Comparison of ENCODE assay signal across 8 mouse cellular contexts in genomic region chr10:19708277-19709070, GRCm38 (mm10). TPM values are rescaled to one million over a fixed set of nuclear protein-coding genes. Genes with fewer than 3 reads are reported as not detected.
A peak's percentile ranks its signal among the peaks of the same experiment; 100 is the strongest.
DNase-seq lines count a peak whose midpoint lies in the region; TF ChIP-seq lines count a peak whose summit lies in the region.

No protein-coding gene starts in this region.

- peak in 1 of 2 experiments; percentile 13 for DNase-seq in cerebellum, adult 2 months
- no peak for DNase-seq in cerebellum, adult 9-11 months
- DNase-seq in layer of hippocampus, postnatal 10 days (ENCODE audit: low spot score in 2 of 2): peak; percentile 22 to 23
- no peak for DNase-seq in layer of hippocampus, adult 9-11 months
- DNase-seq in adrenal gland, postnatal 10 days: peak; percentile 51
- peak; percentile 13 to 67 for DNase-seq in kidney, postnatal 36 days
- DNase-seq in retina, embryonic 14.5 days (ENCODE audit: low spot score): peak; percentile 62
- no peak for DNase-seq in left cerebral cortex, adult 9 months (ENCODE audit: low spot score in 2 of 2)

- no peak for TF ChIP-seq POLR2A in cerebellum, adult 2 months (IDR thresholded peaks at IDR 0.05; ENCODE audit: borderline replicate concordance, insufficient read depth, low read length)

- no peak overlapping the region for H3K4me3 ChIP-seq in cerebellum, adult 2 months (replicated peaks; ENCODE audit: insufficient read depth, low read depth, low read length)

- peak; percentile 46; the same call in 1 of the 2 replicates for TF ChIP-seq CTCF in cerebellum, adult 2 months (IDR thresholded peaks at IDR 0.05; ENCODE audit: borderline replicate concordance, insufficient read depth, low read depth, low read length)

- WGBS in cerebellum, adult 2 months: 67% methylated on average over 12 of the region's 12 CpGs

- no peak overlapping the region for H3K27ac ChIP-seq in cerebellum, adult 2 months (ENCODE audit: insufficient read depth, low read length)

- H3K4me1 ChIP-seq in cerebellum, adult 2 months (ENCODE audit: control insufficient read depth, insufficient read depth, low read length): no peaks in the 10 kb centered on the region

- H3K27me3 ChIP-seq in cerebellum, adult 2 months (ENCODE audit: control insufficient read depth, insufficient read depth, low read length): no peaks in the 10 kb centered on the region; the same call in 1 of the 2 replicates

RNA-seq across cellular contexts. Expression of gene Il20ra, which starts 3.9 kb away (rescaled TPM):
- polyA plus RNA-seq in cerebellum, adult 2 months (2012; rRNA removed): 0.16 and 0.36 TPM in 2 replicates
- total RNA-seq in layer of hippocampus, postnatal 10 days (2021): not detected
- 1 to 10 TPM; 2.8 to 3.3 TPM for total RNA-seq in adrenal gland, postnatal 10 days (2021)

Comparison
In these comparisons a context has a peak if more than half of its experiments do, and no peak if none do; other contexts are left out.
1. DNase-seq: peak in layer of hippocampus, postnatal 10 days (2 of 2), adrenal gland, postnatal 10 days (single experiment), kidney, postnatal 36 days (2 of 2) and retina, embryonic 14.5 days (single experiment); none in cerebellum, adult 9-11 months (single experiment), layer of hippocampus, adult 9-11 months (single experiment) and left cerebral cortex, adult 9 months (0 of 2).